Mouse (Mus musculus) hindbrain, embryonic 16.5 days (tissue): Measurements from ENCODE around the gene Car12. TPM values are rescaled to one million over a fixed set of nuclear protein-coding genes. Genes with fewer than 3 reads are reported as not detected.

Experiments
- ATAC-seq: fragments of 200-750 bp; cut with Nextera tagmentation; 2 replicates; pipeline ENCODE4 v1.8.0; 2017; ENCODE audit warnings: moderate TSS enrichment, moderate library complexity
- H3K27ac ChIP-seq: fragments of 300-500 bp; sonication (generic); 2 replicates; pipeline ENCODE4 v1.5.1; 2014; ENCODE audit warnings: low read depth, mild to moderate bottlenecking, control low read depth, low read length, moderate library complexity
- H3K27me3 ChIP-seq: fragments of 300-500 bp; sonication (generic); replicated peaks from 2 replicates; pipeline ENCODE4 v1.6.1; 2014; ENCODE audit warnings: low read length; ENCODE audit not compliant: control insufficient read depth, insufficient read depth
- H3K36me3 ChIP-seq: fragments of 300-500 bp; sonication (generic); 2 replicates; pipeline ENCODE4 v1.6.1; 2014; ENCODE audit warnings: mild to moderate bottlenecking, low read length, moderate library complexity, mixed read lengths; ENCODE audit not compliant: control insufficient read depth, insufficient read depth
- H3K4me1 ChIP-seq: fragments of 300-500 bp; sonication (generic); 2 replicates; pipeline ENCODE4 v1.6.1; 2014; ENCODE audit warnings: low read depth, low read length; ENCODE audit not compliant: control insufficient read depth, insufficient read depth
- H3K4me2 ChIP-seq: fragments of 300-500 bp; sonication (generic); 2 replicates; pipeline ENCODE4 v1.6.1; 2014; ENCODE audit warnings: mild to moderate bottlenecking, low read length, control low read depth, moderate library complexity
- H3K4me3 ChIP-seq: fragments of 300-500 bp; sonication (generic); 2 replicates; pipeline ENCODE4 v1.5.1; 2014; ENCODE audit warnings: mild to moderate bottlenecking, low read length, control low read depth, moderate library complexity
- H3K9ac ChIP-seq: fragments of 300-500 bp; sonication (generic); 2 replicates; pipeline ENCODE4 v1.6.1; 2014; ENCODE audit warnings: low read depth, mild to moderate bottlenecking, control low read depth, low read length, moderate library complexity
- H3K9me3 ChIP-seq: fragments of 300-500 bp; sonication (generic); 2 replicates; pipeline ENCODE4 v1.6.1; 2014; ENCODE audit warnings: mild to moderate bottlenecking, low read length, moderate library complexity; ENCODE audit not compliant: control insufficient read depth
- WGBS: fragments of 180-500 bp; shearing (Covaris S2); extraction: QIAGEN DNeasy Blood & Tissue Kit; methylation state at CpG from one replicate; pipeline ENCODE4 v1.1.7; 2014; 5-methylcytosine and 5-hydroxymethylcytosine counted together
- polyA plus RNA-seq: library from polyadenylated mRNA; unstranded; fragments of >200 nt; fragmentation: Nextera tagmentation; extraction: Ambion mirVana; gene quantifications from 2 replicates; pipeline ENCODE4 v1.2.1, GENCODE M21; 2015

Car12 gene
- polyA plus RNA-seq, 1 experiment from 2014 or later, result 9.0 TPM

DNA sequence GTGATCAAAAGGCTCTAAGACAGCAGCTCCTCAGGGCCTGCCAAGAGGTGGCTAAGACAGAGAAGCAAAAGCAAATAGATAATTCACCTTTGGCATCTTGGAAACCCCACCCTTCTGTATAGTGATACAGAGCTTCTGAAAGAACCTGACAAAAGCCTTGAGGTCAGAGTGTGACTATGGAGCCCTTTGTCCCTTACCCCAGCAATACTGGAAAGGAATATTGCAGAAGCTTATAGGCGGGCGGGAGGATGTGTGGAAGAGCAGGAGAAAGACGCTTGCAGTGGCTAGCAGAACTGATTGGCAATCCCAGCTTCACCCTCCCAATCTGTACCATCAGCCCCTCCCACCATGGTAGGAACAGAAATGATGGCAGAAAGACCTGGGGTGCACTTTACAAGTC, 22.5 kb downstream of the Car12 start:
- ATAC-seq, result no peak
- Histone ChIP-seq H3K27ac (no peak overlapping the region), H3K4me2 (no peak overlapping the region), H3K36me3 (no peaks in the 10 kb centered on the region), H3K4me1 (peaks cover 4% of the 10 kb centered on the region; the same call in 1 of the 2 replicates), H3K9ac (no peak overlapping the region), H3K4me3 (no peak overlapping the region), H3K9me3 (no peaks in the 10 kb centered on the region), H3K27me3 (no peaks in the 10 kb centered on the region)
- 75% methylated on average over 3 of the region's 3 CpGs for WGBS

DNA sequence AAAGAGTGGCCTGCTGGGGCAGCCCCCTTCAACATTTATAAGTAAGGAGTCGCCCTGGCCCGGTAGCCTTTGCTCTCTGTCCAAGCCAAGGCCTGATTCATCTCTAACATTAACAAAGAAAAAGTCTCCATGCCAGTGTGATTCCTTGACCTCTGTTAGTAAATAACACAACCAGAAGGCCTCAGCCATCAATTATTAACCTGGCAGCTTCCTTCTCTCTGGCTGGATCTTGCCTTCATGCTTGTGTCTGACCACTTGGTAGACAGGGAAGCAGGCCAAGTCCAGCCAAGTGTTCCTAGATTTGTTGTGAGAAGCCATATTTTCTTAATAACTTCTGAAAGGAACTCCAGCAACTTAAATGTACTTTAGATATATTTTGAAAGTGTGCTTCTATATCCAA, 23.1 kb downstream of the Car12 start:
- Histone ChIP-seq H3K9ac (no peak overlapping the region), H3K4me3 (no peak overlapping the region), H3K4me2 (no peak overlapping the region), H3K27ac (no peak overlapping the region), H3K36me3 (no peaks in the 10 kb centered on the region), H3K27me3 (no peaks in the 10 kb centered on the region), H3K9me3 (no peaks in the 10 kb centered on the region), H3K4me1 (peaks cover 4% of the 10 kb centered on the region; the same call in 1 of the 2 replicates)
- 55% methylated on average over 2 of the region's 2 CpGs for WGBS
- no peak for ATAC-seq

DNA sequence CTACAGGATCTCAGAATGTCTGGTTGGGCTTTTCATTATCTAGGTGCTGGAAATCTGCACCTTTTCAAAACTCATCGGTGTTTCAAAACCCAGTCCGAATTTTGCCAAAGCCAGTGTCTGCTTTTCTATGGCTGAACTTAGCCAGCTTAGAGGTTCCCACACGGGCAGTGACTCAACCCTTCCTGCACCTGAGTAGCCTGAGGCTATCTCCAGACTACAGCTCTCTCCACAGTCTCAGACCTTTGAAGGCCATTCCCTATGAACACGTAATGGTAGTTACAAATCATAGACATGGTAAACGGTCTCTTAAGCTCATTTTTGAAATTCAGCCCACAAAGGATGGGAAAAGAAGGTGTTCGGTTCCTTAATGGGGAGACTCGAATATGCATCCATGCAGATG, 26.0 kb downstream of the Car12 start:
- Histone ChIP-seq H3K4me3 (no peak overlapping the region), H3K9ac (no peak overlapping the region), H3K9me3 (no peaks in the 10 kb centered on the region), H3K27me3 (no peaks in the 10 kb centered on the region), H3K4me1 (no peaks in the 10 kb centered on the region), H3K36me3 (no peaks in the 10 kb centered on the region), H3K4me2 (no peak overlapping the region), H3K27ac (no peak overlapping the region)
- ATAC-seq, result no peak
- WGBS, result 90% methylated on average over 7 of the region's 7 CpGs

DNA sequence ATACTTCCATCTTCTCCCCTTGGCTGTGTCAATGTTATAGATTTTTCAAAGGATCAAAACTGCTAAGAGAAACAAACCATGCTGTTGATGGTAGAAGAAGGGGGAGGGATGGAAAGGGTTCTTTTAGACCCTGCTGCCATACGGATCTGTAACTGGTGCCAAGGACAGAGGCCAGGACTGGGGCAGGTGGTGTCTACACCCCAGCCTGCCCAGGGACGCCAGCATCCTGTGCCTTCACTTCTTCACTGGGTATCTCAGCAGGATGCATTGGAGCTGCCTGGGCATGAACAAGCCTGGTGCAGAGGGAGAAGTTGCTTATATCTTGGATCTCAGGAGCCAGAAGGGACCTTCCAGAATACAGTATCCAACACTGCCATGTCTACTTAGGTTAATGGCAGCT, 31.0 kb downstream of the Car12 start:
- H3K9ac ChIP-seq, result no peak overlapping the region

DNA sequence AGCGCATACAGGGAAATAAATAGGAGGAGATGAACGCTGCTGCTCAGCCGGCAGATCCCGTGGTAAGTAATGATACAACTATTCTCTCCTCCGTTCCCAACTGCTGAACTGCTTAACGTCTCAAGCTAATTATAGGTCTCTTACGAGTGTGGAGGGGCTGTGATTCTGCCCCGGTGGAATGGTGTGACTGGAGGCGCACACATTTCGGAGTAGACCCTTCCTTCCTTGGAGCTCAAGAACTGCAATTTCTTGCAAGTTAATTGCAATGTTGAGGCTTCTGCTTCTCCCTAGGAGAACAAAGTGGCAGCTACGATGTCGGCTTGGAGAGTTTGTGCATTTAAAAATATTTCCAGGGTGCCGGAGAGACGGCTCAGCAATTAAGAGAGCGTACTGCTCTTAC, 34.9 kb downstream of the Car12 start:
- no peak overlapping the region for H3K9ac ChIP-seq
- no peaks in the 10 kb centered on the region for H3K4me1 ChIP-seq
- H3K27me3 ChIP-seq, result no peaks in the 10 kb centered on the region
- H3K4me2 ChIP-seq, result no peak overlapping the region; the same call in 1 of the 2 replicates
- no peaks in the 10 kb centered on the region for H3K9me3 ChIP-seq
- no peaks in the 10 kb centered on the region for H3K36me3 ChIP-seq
- no peak; the same call in 1 of the 2 replicates for ATAC-seq
- 81% methylated on average over 15 of the region's 15 CpGs for WGBS
- H3K27ac ChIP-seq, result no peak overlapping the region
- no peak overlapping the region for H3K4me3 ChIP-seq

More for the DNA sequence above, 31.0 kb downstream of the Car12 start:
- 84% methylated on average over 2 of the region's 2 CpGs for WGBS
- Histone ChIP-seq H3K4me1 (no peaks in the 10 kb centered on the region), H3K9me3 (no peaks in the 10 kb centered on the region), H3K27ac (no peak overlapping the region), H3K4me3 (no peak overlapping the region), H3K27me3 (no peaks in the 10 kb centered on the region), H3K36me3 (no peaks in the 10 kb centered on the region), H3K4me2 (no peak overlapping the region)
- no peak for ATAC-seq

DNA sequence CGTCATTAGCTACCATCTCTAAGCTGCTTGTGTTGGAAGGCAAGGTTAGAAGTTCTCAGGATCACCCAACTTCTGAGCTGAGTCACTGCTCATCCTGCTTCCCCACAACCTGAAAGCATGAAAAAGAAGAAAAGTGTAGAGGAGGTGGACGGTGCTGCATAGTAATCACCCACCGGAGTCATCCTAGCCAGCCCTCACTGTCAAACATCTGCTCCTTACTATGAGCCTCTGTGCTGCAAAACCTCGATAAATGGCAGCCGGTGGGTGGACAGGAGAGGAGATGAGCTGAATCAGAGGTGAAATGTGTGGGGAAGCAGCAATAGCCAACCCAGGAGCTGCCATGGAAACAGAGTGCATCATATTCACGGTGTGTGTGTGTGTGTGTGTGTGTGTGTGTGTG, 39.4 kb downstream of the Car12 start:
- Histone ChIP-seq H3K27ac (no peak overlapping the region), H3K9ac (no peak overlapping the region), H3K4me3 (no peak overlapping the region), H3K9me3 (no peaks in the 10 kb centered on the region), H3K4me2 (no peak overlapping the region), H3K36me3 (no peaks in the 10 kb centered on the region), H3K27me3 (no peaks in the 10 kb centered on the region), H3K4me1 (no peaks in the 10 kb centered on the region)
- WGBS, result 77% methylated on average over 6 of the region's 6 CpGs
- ATAC-seq, result no peak

DNA sequence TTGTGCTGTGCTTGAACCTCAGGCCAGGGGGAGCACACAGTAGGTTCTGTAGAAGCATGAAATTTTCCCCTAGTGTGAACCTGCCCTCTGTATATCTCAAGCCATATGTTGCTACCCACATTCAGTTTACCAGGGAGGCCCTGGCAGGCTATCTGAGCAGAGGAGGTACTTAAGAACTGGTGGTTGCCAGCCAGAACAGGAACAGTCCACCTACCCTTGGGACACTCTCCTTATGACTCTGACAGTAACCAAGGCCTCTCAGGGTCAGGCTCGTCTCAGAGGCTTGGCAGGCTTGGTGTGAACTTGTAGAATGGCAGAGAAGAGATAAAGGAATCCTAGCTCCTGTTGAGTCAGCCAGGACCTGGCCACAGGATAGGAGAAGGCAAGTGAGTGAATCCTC, 47.5 kb downstream of the Car12 start:
- Histone ChIP-seq H3K9me3 (no peaks in the 10 kb centered on the region), H3K9ac (no peak overlapping the region), H3K27me3 (no peaks in the 10 kb centered on the region), H3K4me3 (no peak overlapping the region), H3K27ac (no peak overlapping the region), H3K4me2 (no peak overlapping the region), H3K4me1 (no peaks in the 10 kb centered on the region), H3K36me3 (no peaks in the 10 kb centered on the region)
- no peak for ATAC-seq
- WGBS, result 70% methylated on average over 1 of the region's 1 CpGs

DNA sequence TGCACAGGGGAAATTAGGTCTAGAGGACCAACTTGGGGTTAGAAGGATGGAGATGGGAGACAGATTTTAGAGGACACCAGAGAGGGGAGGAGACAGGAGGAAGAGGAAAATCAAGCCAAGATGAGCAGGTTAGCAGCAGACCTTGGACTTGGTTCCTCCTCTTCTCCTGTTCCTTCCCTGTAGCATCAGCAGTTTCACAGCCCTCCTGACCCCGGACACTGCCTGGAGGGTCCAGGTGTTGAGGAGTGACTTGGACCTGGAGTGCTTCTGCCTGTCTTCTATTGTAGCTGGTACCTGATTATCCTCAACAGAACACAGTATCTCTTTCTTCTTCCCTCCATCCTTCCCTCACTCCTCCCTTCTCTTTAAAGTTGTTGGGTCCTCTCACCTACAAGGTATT, 55.2 kb downstream of the Car12 start:
- no peak overlapping the region for H3K4me2 ChIP-seq
- WGBS, result 94% methylated on average over 1 of the region's 1 CpGs
- no peak overlapping the region for H3K4me3 ChIP-seq
- H3K27ac ChIP-seq, result no peak overlapping the region
- ATAC-seq, result no peak
- no peaks in the 10 kb centered on the region for H3K36me3 ChIP-seq
- no peaks in the 10 kb centered on the region for H3K27me3 ChIP-seq
- no peaks in the 10 kb centered on the region for H3K4me1 ChIP-seq
- no peak overlapping the region for H3K9ac ChIP-seq
- no peaks in the 10 kb centered on the region for H3K9me3 ChIP-seq

DNA sequence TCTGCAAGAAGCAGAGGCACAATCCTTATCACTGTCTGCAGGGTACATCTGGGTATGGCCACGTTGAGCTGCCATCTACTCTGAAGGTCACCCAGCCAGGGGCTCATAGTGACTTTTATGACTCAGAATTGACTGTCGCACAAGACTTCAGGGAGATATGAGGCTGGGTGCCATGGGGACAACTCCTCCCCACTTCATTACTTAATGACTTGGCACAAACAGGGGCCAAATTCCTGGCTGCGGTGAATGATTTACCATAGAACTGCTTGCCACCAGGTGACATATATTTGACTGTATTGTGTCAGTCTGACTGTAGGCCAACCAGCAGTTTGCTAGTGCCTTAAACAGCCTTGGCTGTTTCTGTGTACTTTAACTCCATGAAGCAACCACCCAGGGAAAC, 55.8 kb downstream of the Car12 start:
- Histone ChIP-seq H3K27ac (no peak overlapping the region), H3K4me2 (no peak overlapping the region), H3K9ac (no peak overlapping the region), H3K36me3 (no peaks in the 10 kb centered on the region), H3K27me3 (no peaks in the 10 kb centered on the region), H3K4me1 (no peaks in the 10 kb centered on the region), H3K4me3 (no peak overlapping the region), H3K9me3 (no peaks in the 10 kb centered on the region)
- ATAC-seq, result no peak
- 77% methylated on average over 3 of the region's 3 CpGs for WGBS

DNA sequence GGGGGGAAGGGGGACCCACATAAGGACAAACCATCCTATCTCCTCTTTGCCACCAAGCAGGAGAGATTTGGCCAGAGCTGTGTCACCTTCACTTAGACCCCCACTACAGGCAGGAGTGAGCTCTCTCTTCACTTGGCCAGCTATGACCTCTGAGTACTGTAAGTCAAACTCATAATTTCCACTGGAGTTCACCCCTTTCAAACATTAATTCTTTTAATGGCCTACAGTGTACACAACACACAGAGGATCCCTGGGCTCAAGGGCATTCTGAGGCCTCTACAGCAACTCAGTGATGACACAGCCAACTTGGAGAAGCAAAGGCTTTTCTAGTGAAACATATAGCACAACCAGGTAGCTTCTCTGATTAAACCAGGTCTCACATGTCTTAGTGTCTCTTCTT, 57.2 kb downstream of the Car12 start:
- no peak for ATAC-seq
- Histone ChIP-seq H3K27ac (no peak overlapping the region), H3K9me3 (no peaks in the 10 kb centered on the region), H3K4me1 (no peaks in the 10 kb centered on the region), H3K4me3 (no peak overlapping the region), H3K36me3 (no peaks in the 10 kb centered on the region), H3K4me2 (no peak overlapping the region), H3K9ac (no peak overlapping the region), H3K27me3 (no peaks in the 10 kb centered on the region)
